Mouse (Mus musculus) central nervous system, embryonic 18 days (tissue): Measurements from ENCODE around the gene Mettl21e. TPM values are rescaled to one million over a fixed set of nuclear protein-coding genes. Genes with fewer than 3 reads are reported as not detected.

Source experiments
- polyA plus RNA-seq: library from polyadenylated mRNA; depleted of rRNA; stranded (reverse); fragments of >200 nt; gene quantifications from 2 replicates; pipeline ENCODE4 v1.2.3, GENCODE M21; 2012; rRNA removed

Gene Mettl21e
- 0.41 TPM in 1 of 2 replicates, not detected in the other for polyA plus RNA-seq

DNA sequence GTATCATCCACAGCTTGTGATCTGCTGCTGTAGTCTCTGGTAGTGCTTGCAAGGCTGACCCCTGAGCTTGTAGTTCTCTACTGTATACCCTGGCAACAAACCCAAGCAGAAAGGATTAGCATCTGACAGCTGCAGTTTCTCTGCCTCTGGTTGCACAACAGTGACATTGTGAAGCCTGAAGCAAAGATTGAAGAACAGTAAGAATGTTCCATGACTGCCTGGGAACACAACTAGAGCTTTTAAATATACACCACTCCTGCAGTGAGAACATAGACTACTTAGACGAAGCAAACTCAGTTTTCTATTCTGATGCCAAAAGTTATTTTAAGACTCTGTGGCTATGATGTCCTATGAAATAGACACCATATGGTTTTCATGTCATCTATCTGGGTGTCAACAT, at the start of gene Mettl21e:
Gene Mettl21e, minus strand, starts transcription at position 86 of the 400 bp plus-strand sequence.

Other genes with a start within 250 kb of the Mettl21e start
- 2.5 and 2.7 TPM in 2 replicates for gene Mettl21c, start 198.9 kb downstream of the Mettl21e start, polyA plus RNA-seq
- gene Gm8251, start 157.0 kb downstream of the Mettl21e start, polyA plus RNA-seq: 0.04 and 0.07 TPM in 2 replicates
- 19.8 and 21.9 TPM in 2 replicates for gene Tex30, start 116.5 kb downstream of the Mettl21e start, polyA plus RNA-seq
- 24.5 and 27.9 TPM in 2 replicates for gene Kdelc1, start 100.2 kb downstream of the Mettl21e start, polyA plus RNA-seq
- gene Bivm, start 100.0 kb downstream of the Mettl21e start, polyA plus RNA-seq: 19.6 and 23.0 TPM in 2 replicates
- gene Ercc5, start 71.2 kb downstream of the Mettl21e start, polyA plus RNA-seq: 27.6 and 28.7 TPM in 2 replicates